Mouse (Mus musculus): ENCODE data around the gene Depdc7. TPM values are rescaled to one million over a fixed set of nuclear protein-coding genes. Genes with fewer than 3 reads are reported as not detected.

The Depdc7 gene
- polyA plus RNA-seq (2012): 1.7 and 2.0 TPM in 2 replicates

- TF ChIP-seq GATA1 (IDR thresholded peaks at IDR 0.05; ENCODE audit: low read length): no peak
Observed at GRCm38 (mm10) chr2:104742741-104743064, at the start of gene Depdc7. Depdc7 (minus strand) TSS chr2:104742878.

- no peak for TF ChIP-seq GATA1 (IDR thresholded peaks at IDR 0.05; ENCODE audit: low read length)
Observed at GRCm38 (mm10) chr2:104774763-104775162, 32.1 kb upstream of the Depdc7 start.

DNA sequence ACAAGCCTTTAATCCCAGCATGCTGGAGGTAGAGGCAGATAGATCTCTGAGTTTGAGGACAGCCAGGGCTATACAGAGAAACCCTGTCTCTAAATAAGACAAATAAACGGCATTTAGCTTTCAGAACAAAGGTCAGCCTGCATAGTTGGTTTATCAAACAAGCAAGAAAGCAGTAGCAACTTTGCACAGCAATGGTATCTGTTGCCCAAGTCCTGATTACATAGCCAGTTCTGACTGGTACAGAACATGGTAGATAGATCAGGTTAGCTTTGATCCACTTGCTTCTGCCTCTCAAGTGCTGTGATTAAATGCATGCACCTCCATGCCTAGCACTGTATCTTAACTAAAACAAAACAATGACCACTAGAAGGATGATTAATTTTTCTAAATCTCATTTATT, 26.0 kb upstream of the Depdc7 start:
- no peak for TF ChIP-seq GATA1 (IDR thresholded peaks at IDR 0.05; ENCODE audit: low read length)

- no peak for TF ChIP-seq GATA1 (IDR thresholded peaks at IDR 0.05; ENCODE audit: low read length)
Observed at GRCm38 (mm10) chr2:104764018-104764417, 21.3 kb upstream of the Depdc7 start.

- no peak for TF ChIP-seq GATA1 (IDR thresholded peaks at IDR 0.05; ENCODE audit: low read length)
Observed at GRCm38 (mm10) chr2:104763134-104763703, 20.5 kb upstream of the Depdc7 start.

DNA sequence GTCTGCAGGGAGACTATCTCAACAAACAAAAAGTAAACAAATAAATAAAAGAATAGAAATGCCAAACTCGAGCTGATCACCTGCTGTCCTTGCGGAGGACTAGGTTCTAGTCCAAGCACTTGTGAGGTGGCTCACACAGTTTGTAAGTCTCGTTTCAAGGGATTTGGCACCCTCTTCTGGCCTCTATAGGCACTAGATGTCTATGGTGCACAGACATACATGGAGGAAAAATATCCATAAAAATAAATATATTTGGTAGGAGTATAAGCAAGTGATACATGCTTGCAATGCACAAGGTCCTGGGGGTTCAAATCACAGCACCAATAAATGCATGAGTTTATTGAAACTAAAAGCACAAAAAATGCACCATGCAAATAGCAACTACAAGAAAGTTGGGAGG, 7.9 kb upstream of the Depdc7 start:
- TF ChIP-seq GATA1 (IDR thresholded peaks at IDR 0.05; ENCODE audit: low read length): no peak

DNA sequence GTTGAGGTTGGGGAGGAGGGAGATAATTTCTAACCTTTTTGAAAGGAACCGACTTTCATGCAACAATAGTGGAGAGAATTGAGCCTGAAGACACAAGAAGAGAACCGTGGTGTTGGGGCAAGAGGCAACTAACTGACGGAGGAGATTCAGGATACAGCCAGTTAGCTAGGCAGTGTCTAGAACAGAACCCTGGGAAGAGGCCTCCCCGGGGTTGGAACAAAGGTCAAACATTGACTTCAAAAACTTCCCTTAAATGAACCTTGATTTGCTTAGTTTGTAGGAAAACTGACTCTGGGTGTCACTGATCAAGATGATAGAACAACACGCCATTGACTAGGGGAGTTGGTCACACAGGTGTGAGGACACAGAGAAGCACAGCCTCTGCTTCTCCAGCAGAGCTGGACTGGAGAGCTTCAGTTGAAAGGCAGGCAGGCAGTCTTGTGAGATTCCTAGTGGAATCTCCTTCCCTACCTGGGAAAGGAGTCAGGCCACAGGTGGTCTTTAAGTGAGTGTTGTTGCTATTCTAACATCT, 6.0 kb upstream of the Depdc7 start:
- no peak for TF ChIP-seq GATA1 (IDR thresholded peaks at IDR 0.05; ENCODE audit: low read length)

- no peak for TF ChIP-seq GATA1 (IDR thresholded peaks at IDR 0.05; ENCODE audit: low read length)
Observed at GRCm38 (mm10) chr2:104746251-104746650, 3.6 kb upstream of the Depdc7 start.

DNA sequence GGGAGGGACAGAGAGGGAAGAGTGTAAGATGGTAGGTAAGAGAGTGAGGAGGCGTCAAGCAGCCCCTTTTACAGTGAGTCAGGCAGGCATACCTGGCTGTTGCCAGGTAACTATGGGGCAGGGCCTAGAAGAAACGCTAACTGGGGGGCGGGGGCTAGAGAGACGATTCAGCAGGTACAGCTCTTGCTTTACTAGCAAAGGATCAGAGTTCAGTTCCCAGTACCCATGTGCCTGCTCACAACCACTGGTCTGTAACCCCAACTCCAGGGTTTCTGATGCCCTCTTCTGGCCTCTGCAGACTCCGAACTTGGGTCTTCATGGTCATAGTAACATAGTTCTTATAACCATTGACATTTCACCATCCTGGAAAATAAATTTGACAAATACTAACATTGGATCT, 1.3 kb upstream of the Depdc7 start:
- no peak for TF ChIP-seq GATA1 (IDR thresholded peaks at IDR 0.05; ENCODE audit: low read length)

GRCm38 (mm10) chr2:104743160-104743559, 482 bp upstream of the Depdc7 start:
- no peak for TF ChIP-seq GATA1 (IDR thresholded peaks at IDR 0.05; ENCODE audit: low read length)

- no peak for TF ChIP-seq GATA1 (IDR thresholded peaks at IDR 0.05; ENCODE audit: low read length)
Observed at GRCm38 (mm10) chr2:104741896-104742740, 560 bp downstream of the Depdc7 start.

DNA sequence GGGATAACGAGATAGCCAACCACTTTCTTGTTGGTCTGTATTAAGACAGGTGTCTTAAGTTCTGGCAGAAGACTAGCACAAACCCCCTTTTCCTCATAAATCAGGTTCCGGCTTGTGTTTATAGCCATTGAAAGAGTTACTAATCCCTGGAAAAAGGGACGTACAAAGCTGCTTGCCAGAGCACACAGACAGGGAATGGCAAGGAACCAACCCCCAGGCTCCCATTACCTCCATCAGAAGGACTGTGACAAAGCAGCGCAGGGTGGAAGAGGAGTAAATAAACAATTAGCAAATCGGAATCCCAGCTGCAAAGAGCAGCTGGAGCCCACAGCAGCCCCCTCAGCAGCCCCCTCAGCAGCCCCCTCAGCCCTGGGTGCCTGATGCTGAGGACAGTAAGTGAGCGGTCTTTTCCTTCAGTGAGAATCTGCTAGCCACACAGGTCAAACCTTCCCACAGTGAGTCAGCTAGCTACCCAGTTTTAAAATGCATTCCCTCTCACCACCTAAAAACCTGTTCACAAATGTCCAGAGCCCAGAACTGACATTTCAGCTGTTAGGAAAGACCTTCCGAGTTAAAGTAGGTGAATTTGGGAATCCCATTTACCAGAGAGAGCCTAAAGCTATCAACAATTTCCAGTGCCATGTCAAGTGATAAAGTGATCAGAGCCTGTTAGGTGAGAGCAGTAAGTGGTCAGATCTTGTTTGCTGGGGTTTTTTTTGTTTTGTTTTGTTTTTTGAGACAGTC, 1.5 kb downstream of the Depdc7 start:
- no peak for TF ChIP-seq GATA1 (IDR thresholded peaks at IDR 0.05; ENCODE audit: low read length)

- TF ChIP-seq GATA1 (IDR thresholded peaks at IDR 0.05; ENCODE audit: low read length): no peak
Observed at GRCm38 (mm10) chr2:104740248-104740949, 2.3 kb downstream of the Depdc7 start.

DNA sequence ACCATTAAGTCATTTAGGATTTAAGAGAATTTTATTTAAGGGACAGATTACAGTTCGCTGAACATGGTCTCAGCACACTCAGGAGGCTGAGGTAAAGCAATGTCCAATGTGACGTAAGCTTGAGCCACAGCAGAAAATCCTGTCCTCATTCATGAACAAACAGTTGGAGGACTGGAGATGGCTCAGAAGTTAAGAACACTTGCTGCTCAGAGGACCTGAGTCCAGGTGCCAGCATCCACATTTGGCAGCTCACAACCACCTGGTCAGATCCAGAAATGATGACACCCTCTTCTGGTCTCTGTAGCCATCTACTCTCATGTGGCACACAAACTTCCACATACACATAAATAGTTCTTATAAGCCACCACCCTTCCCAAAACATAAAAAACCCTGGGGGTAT, 3.0 kb downstream of the Depdc7 start:
- TF ChIP-seq GATA1 (IDR thresholded peaks at IDR 0.05; ENCODE audit: low read length): no peak

DNA sequence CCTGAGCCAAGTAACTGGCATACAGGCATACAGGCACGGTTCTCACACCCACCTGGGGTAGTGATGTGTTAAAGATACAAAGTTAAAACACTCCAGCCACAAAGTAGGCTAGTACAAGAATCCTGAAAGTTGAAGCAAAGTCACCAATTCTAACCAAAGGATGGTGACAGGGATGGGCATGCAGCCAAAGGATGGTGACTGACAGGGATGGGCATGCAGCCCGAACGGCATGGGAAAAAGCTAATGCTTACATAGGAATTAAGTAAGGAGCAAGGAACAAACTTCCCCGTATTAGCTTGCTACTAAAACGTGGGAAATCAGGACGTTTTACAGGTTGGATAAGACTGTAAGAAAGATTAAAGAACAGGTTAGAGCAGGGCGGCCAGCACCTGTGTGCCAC, 6.4 kb downstream of the Depdc7 start:
- TF ChIP-seq GATA1 (IDR thresholded peaks at IDR 0.05; ENCODE audit: low read length): no peak

All from G1E-ER4 (cell line).